Mouse (Mus musculus): ENCODE data around the gene Aph1b.
"Not testable (repeated sequence)": the region's sequence is repeated elsewhere in the genome, so short reads cannot be mapped to it uniquely, and the experiment has no call there.

Aph1b gene

DNA sequence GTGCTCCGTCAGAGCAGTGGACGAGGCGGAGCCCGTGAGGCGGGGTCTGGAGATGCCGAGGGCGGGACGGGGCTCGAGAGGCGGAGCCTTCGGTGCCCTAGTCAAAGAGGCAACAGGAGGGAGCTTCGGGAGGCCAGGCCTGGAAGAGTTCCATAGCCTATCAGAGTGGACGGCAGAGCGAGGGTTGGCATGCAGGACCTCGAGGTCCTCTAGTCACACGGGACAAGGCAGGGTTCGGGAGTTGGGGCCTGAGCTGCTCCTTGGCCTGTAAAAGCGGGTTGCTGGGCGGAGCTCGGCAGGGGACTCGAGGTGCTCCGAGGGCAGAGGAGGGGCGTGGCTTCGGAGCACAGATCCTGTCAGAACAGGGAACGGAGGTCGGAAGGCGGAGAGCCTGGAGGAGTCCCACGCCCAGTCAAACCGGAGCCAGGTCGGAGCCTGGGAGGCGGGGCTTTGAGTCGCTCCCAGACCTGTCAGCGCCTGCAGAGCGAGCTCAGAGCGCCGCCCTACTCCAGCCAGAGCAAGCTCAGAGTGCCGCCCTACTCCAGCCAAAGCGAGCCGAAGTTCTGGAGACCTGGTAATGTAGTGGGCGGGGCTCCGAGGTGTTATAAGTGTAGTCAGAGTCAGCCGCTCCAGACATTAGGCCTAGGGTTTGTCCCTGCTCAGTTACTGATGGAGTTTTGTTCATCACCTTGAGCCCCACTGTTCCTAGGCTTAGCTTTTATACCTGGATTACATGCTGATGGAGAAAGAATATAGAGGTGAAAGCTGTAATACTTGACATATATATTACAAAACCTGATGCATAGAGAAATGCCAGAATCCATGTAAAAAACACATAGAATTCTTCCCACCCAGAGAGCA, at the start of gene Aph1b:
Aph1b (minus strand) TSS at position 27 of the 861 bp plus-strand sequence.
- peak; percentile 95 for ATAC-seq (ENCODE audit: low TSS enrichment)

DNA sequence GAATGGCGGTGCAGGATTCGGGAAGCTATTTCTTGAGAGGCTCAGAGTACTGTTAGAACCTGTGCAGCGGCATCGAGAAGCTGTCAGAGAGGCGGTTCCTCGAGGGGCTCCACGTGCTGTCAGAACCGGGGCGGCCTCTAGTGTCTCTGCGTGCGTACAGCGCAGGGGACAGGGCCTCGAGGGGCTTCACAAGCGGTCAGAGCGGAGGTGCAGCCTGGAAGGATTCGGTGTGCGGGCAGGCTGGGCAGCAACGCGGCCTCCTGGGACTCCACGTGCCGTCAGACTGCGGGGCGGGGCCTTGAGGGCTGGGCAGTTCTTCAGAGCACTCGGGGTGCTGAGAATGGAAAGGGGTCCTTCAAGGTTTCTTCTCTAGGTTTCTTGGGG, 39.8 kb upstream of the Aph1b start:
- ATAC-seq (ENCODE audit: low TSS enrichment) = no peak

- ATAC-seq (ENCODE audit: low TSS enrichment) = peak; percentile 98
These were observed 39.2 kb upstream of the Aph1b start, which contains the start of gene Aph1c for GRCm38 (mm10) chr9:66834318-66835096. Aph1c (minus strand) TSS chr9:66834726.

DNA sequence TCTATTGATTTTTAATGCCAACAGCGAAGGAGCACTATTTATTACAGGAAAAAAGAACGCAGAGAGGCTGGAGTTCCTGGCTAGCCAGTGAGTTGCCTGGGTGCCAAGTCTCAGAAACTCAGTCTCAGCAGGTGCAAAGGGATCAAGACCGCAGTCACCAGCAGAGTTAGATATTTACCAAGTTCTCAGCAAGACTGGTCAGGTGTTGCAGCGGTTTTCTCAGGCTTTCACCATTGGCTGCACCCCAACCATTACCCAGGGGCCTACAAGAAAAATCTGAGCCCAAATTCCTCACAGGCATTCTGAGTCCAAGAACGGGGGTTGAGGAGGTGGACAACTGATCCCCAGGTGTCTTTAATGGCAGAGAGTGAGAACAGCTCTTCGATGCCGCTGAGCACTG, 38.6 kb upstream of the Aph1b start:
- ATAC-seq (ENCODE audit: low TSS enrichment) = no peak; the same call in 1 of the 2 replicates

DNA sequence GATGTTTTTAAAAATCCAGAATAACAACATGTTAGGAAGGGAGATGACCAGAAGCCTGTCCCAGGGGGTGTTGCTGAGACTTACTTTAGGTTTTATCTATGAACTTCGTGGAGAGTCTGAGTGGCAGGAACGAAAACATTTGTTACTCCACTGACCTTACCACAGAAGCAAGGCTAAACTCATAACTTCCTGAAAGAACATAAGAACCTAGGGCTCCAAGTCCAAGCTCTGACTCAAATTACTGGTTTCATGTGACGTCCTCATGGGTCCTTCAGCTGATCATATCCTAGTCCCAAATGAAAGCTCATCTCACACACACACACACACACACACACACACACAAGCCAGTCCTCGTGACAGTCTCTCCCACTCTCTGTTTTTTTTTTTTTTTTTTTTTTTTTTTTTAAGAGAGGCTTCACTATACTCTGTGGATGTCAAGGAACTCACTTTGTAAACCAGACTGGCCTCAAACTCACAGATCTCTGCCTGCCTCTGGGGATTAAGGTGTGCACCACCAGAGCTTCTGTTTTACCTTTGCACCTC, 37.1 kb upstream of the Aph1b start:
- no peak for ATAC-seq (ENCODE audit: low TSS enrichment)

DNA sequence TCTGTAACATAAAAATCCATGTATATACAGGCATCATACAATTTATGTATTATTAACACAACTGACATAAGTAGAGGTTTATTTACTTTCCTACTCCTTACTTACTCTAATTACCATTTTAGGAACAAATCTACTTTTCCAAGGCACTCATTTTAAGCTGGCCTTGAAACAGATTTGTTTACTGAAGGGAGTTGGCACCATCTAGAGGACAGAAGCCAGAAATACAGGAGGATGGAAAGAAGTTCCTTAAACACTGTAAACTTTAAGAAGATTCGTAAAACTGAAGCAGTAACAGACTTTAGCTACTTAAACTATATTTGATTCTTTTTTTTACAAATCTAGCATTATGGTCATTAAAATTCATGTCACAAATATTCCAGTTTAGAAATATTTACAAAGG, 30.7 kb upstream of the Aph1b start:
- no peak for ATAC-seq (ENCODE audit: low TSS enrichment)

DNA sequence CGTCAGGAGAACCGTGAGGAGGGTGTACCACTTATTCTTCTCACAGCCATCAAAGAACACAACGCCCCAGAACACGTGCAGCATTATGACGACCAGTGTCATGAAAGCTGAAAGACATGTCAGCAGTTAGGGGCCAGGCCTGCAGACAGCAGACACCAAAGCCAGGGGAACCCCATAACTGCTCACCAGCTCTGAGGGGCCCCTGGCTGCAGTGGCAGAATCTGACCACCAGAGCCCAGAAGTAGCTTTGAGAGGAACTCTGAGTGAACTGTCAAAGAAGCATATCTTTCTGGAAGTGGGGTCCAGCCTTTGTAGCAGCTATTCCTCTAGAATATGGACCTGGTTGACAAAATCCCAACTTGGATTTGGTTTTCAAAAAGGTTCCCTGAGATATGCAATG, 27.0 kb upstream of the Aph1b start:
- not testable (repeated sequence) for ATAC-seq (ENCODE audit: low TSS enrichment)

DNA sequence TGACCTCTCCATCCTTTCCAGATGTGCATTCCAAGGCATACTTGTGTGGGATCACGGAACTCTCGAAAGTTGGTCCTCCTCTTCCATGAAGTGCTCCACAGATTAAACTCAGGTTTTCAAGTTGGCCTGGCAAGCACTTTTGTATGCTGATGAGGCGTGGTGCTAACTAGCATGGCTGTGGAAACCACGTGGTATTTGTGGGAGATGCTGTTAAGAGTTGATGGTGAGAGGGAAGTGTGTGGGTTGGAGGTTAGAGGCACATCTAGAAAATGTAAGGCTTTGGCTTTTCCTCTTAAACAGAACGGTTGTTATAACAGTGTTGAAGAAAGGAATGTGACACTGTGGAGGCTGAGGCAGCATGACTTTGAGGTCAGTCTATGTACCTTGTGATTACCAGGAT, 25.7 kb upstream of the Aph1b start:
- no peak for ATAC-seq (ENCODE audit: low TSS enrichment)

DNA sequence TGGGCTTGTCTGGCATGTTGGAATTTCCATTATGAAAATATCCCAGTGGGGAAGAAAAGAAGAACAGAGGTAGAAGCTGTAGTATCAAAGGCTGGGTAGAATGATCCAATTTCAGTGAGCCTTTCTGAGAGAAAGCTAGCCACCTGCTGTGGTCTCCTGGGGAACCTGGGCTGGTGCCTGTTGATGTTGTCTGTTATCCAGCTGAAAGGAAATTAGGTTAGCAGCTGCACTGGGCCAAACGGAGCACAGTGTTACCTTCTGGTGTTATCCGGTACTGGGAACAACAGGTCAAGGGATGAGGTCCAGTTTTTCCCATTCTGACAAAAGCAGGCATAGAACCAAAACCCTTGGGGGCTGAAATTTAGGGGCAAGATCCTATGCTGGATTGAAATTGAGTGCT, 18.1 kb upstream of the Aph1b start:
- ATAC-seq (ENCODE audit: low TSS enrichment) = no peak

GRCm38 (mm10) chr9:66805951-66806350, 10.7 kb upstream of the Aph1b start:
- not testable (repeated sequence) for ATAC-seq (ENCODE audit: low TSS enrichment)

DNA sequence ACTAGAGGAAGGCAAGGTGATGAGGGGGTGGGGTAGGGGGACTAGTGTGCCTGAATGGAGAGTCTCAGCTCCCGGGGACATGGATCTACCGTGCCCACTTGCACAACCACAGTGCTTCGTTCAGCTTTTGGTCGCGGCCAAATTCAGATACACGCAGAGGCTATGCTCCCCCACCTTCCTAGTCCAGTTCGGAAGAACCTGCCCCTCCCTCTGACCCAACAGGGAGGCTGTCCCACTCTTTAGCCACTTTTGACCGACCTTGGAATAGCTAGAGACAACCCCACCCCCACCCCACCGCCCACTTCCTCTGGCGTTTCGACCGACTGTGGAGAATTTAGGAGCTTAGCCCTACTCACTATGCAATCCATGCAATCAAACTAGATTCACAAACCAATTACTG, 6.7 kb upstream of the Aph1b start:
- no peak for ATAC-seq (ENCODE audit: low TSS enrichment)

DNA sequence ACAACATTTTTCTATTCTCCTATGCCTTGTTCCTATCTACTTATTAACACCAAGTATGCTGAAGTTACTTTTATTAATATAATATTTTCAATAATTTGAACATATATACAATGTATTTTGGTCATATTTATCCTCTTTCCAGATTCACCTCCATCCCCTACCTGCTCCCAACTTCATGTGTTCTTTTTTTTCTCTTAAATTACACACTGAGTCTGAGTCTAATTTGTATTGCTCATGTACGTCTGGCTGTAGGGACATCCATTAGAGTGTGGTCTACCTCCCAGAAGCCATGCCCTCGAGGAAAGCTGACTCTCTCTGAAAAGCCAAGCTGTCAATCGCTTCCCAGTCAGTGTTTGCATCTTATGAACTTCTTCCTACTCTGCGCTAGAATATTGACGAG, 1.4 kb upstream of the Aph1b start, which contains the start of gene Gm10647:
Gm10647 (plus strand) TSS at position 301 of the 400 bp plus-strand sequence.
- ATAC-seq (ENCODE audit: low TSS enrichment) = no peak

DNA sequence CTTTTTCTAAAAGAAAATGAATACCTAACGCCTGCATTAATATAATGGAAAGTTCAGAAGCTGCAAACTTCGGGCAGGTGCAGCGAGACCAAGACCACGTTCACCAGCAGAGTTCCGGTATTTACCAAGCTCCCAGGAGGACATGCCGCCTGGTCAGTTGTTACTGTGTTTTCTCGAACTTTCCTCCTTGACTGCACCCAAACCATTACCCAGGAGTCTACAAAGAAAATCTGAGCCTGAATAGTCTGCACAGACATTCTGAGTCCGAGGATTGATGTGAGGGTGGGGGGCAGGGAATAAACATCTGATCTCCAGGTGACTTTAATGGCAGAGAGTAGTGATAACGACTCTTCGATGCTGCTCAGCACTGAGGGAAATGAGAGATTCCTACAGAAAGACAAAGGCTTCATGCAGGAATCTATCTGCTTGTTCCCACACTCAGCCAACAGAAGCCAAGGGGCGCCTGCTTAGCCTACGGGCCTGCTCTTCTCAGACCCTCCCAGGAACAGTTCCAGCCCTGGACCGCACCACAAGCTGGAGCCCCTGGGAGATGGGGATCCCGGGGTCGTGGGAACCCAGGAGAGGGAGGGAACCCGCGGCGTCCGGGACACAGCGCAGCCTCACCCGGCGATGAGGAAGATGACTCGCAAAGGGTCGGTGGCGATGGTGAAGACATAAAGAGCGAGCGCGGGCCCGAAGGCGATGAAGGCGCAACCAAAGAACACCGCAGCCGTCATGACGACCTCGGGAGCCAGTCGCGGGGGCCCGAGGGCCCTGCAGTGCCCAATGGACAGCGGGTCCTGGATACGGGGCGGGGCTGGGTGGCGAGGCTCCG, 444 bp downstream of the Aph1b start:
- ATAC-seq (ENCODE audit: low TSS enrichment) = peak; percentile 14; the same call in 1 of the 2 replicates

GRCm38 (mm10) chr9:66787821-66788220, 7.5 kb downstream of the Aph1b start:
- ATAC-seq (ENCODE audit: low TSS enrichment) = peak; percentile 77; the same call in 1 of the 2 replicates

DNA sequence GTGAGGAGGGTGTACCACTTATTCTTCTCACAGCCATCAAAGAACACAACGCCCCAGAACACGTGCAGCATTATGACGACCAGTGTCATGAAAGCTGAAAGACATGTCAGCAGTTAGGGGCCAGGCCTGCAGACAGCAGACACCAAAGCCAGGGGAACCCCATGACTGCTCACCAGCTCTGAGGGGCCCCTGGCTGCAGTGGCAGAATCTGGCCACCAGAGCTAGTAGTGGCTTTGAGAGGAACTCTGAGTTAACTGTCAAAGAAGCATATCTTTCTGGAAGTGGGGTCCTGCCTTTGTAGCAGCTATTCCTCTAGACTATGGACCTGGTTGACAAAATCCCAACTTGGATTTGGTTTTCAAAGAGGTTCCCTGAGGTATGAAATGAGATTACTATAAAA, 10.7 kb downstream of the Aph1b start:
- not testable (repeated sequence) for ATAC-seq (ENCODE audit: low TSS enrichment)

DNA sequence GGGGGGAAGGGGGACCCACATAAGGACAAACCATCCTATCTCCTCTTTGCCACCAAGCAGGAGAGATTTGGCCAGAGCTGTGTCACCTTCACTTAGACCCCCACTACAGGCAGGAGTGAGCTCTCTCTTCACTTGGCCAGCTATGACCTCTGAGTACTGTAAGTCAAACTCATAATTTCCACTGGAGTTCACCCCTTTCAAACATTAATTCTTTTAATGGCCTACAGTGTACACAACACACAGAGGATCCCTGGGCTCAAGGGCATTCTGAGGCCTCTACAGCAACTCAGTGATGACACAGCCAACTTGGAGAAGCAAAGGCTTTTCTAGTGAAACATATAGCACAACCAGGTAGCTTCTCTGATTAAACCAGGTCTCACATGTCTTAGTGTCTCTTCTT, 24.6 kb downstream of the Aph1b start:
- no peak for ATAC-seq (ENCODE audit: low TSS enrichment)

GRCm38 (mm10) chr9:66769275-66769674, 26.0 kb downstream of the Aph1b start:
- ATAC-seq (ENCODE audit: low TSS enrichment) = no peak

DNA sequence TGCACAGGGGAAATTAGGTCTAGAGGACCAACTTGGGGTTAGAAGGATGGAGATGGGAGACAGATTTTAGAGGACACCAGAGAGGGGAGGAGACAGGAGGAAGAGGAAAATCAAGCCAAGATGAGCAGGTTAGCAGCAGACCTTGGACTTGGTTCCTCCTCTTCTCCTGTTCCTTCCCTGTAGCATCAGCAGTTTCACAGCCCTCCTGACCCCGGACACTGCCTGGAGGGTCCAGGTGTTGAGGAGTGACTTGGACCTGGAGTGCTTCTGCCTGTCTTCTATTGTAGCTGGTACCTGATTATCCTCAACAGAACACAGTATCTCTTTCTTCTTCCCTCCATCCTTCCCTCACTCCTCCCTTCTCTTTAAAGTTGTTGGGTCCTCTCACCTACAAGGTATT, 26.6 kb downstream of the Aph1b start:
- no peak for ATAC-seq (ENCODE audit: low TSS enrichment)

DNA sequence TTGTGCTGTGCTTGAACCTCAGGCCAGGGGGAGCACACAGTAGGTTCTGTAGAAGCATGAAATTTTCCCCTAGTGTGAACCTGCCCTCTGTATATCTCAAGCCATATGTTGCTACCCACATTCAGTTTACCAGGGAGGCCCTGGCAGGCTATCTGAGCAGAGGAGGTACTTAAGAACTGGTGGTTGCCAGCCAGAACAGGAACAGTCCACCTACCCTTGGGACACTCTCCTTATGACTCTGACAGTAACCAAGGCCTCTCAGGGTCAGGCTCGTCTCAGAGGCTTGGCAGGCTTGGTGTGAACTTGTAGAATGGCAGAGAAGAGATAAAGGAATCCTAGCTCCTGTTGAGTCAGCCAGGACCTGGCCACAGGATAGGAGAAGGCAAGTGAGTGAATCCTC, 34.3 kb downstream of the Aph1b start:
- ATAC-seq (ENCODE audit: low TSS enrichment) = no peak

DNA sequence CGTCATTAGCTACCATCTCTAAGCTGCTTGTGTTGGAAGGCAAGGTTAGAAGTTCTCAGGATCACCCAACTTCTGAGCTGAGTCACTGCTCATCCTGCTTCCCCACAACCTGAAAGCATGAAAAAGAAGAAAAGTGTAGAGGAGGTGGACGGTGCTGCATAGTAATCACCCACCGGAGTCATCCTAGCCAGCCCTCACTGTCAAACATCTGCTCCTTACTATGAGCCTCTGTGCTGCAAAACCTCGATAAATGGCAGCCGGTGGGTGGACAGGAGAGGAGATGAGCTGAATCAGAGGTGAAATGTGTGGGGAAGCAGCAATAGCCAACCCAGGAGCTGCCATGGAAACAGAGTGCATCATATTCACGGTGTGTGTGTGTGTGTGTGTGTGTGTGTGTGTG, 42.4 kb downstream of the Aph1b start:
- ATAC-seq (ENCODE audit: low TSS enrichment) = peak; percentile 39; the same call in 1 of the 2 replicates

- peak; percentile 73; the same call in 1 of the 2 replicates for ATAC-seq (ENCODE audit: low TSS enrichment)
These were observed 46.9 kb downstream of the Aph1b start for GRCm38 (mm10) chr9:66748390-66748789.

All from frontal cortex, adult (tissue).